Comparison of ENCODE assay signal across 9 mouse cellular contexts in genomic region chr7:70366808-70367095, GRCm38 (mm10). TPM values are rescaled to one million over a fixed set of nuclear protein-coding genes. Genes with fewer than 3 reads are reported as not detected.
A peak's percentile ranks its signal among the peaks of the same experiment; 100 is the strongest.
DNase-seq lines count a peak whose midpoint lies in the region; ATAC-seq and TF ChIP-seq lines count a peak whose summit lies in the region.
"Had no signal": no experiment of that assay in that cellular context is flagged by ENCODE, and none has a peak within 500 bp of the region (broad histone marks: within the 10 kb centered on the region; RNA-seq: fewer than 3 reads in every experiment).

No protein-coding gene starts in this region.

- peak overlapping the region; percentile 69 for H3K4me2 ChIP-seq in lung, embryonic 14.5 days
- peak overlapping the region; percentile 15 for H3K4me2 ChIP-seq in forebrain, embryonic 16.5 days (ENCODE audit: low read length)
- peak overlapping the region; percentile 72 for H3K4me2 ChIP-seq in limb, embryonic 12.5 days
- peak overlapping the region; percentile 49 for H3K4me2 ChIP-seq in neural tube, embryonic 14.5 days (ENCODE audit: low read depth, low read length)

- no peak for ATAC-seq in lung, embryonic 14.5 days (ENCODE audit: insufficient read depth)
- ATAC-seq in forebrain, embryonic 16.5 days: no peak
- no peak for ATAC-seq in limb, embryonic 12.5 days (ENCODE audit: insufficient number of reproducible peaks, insufficient read depth, low FRiP score, low TSS enrichment, low read depth)
- ATAC-seq in neural tube, embryonic 14.5 days (ENCODE audit: low read depth): no peak
- no peak for ATAC-seq in cerebellum, adult (ENCODE audit: insufficient number of reproducible peaks, low FRiP score, low TSS enrichment)

- no peak for TF ChIP-seq CTCF in lung, embryonic 14.5 days (IDR thresholded peaks at IDR 0.05; ENCODE audit: low read depth)

- no peaks in the 10 kb centered on the region for H3K36me3 ChIP-seq in lung, embryonic 14.5 days (ENCODE audit: insufficient read depth)
- no peaks in the 10 kb centered on the region for H3K36me3 ChIP-seq in forebrain, embryonic 16.5 days (ENCODE audit: control insufficient read depth, insufficient read depth)
- H3K36me3 ChIP-seq in limb, embryonic 12.5 days: no peaks in the 10 kb centered on the region
- H3K36me3 ChIP-seq in neural tube, embryonic 14.5 days (ENCODE audit: control insufficient read depth, insufficient read depth, low read length): no peaks in the 10 kb centered on the region

- H3K27me3 ChIP-seq in lung, embryonic 14.5 days (ENCODE audit: insufficient read depth, low read length): no peaks in the 10 kb centered on the region
- H3K27me3 ChIP-seq in forebrain, embryonic 16.5 days (replicated peaks; ENCODE audit: control insufficient read depth, insufficient read depth, low read length): peaks cover 55% of the 10 kb centered on the region
- peaks cover 68% of the 10 kb centered on the region for H3K27me3 ChIP-seq in limb, embryonic 12.5 days
- H3K27me3 ChIP-seq in neural tube, embryonic 14.5 days (ENCODE audit: control insufficient read depth, insufficient read depth, low read length): peaks cover 22% of the 10 kb centered on the region

- WGBS in lung, embryonic 14.5 days: 0% methylated on average over 1 of the region's 1 CpGs
- WGBS in forebrain, embryonic 16.5 days: 7% methylated on average over 1 of the region's 1 CpGs
- WGBS in limb, embryonic 12.5 days: 5% methylated on average over 1 of the region's 1 CpGs
- WGBS in neural tube, embryonic 14.5 days: 0% methylated on average over 1 of the region's 1 CpGs

- peak overlapping the region; percentile 96 for H3K4me3 ChIP-seq in lung, embryonic 14.5 days (ENCODE audit: low read depth, low read length)
- H3K4me3 ChIP-seq in forebrain, embryonic 16.5 days (replicated peaks; ENCODE audit: low read length): peak overlapping the region; percentile 46
- H3K4me3 ChIP-seq in limb, embryonic 12.5 days (replicated peaks): peak overlapping the region; percentile 52
- H3K4me3 ChIP-seq in neural tube, embryonic 14.5 days (ENCODE audit: low read depth, low read length): peak overlapping the region; percentile 45

- peak overlapping the region; percentile 99 for H3K27ac ChIP-seq in lung, embryonic 14.5 days (ENCODE audit: low read depth)
- peak overlapping the region; percentile 87; the same call in 1 of the 2 replicates for H3K27ac ChIP-seq in forebrain, embryonic 16.5 days (ENCODE audit: low read length)
- H3K27ac ChIP-seq in limb, embryonic 12.5 days: peak overlapping the region; percentile 91; the same call in 1 of the 2 replicates
- H3K27ac ChIP-seq in neural tube, embryonic 14.5 days (ENCODE audit: low read depth, low read length): peak overlapping the region; percentile 82; the same call in 1 of the 2 replicates

- H3K4me1 ChIP-seq in lung, embryonic 14.5 days (ENCODE audit: insufficient read depth): peaks cover 20% of the 10 kb centered on the region
- peaks cover 12% of the 10 kb centered on the region for H3K4me1 ChIP-seq in forebrain, embryonic 16.5 days (replicated peaks; ENCODE audit: control insufficient read depth, insufficient read depth, low read length)
- peaks cover 45% of the 10 kb centered on the region for H3K4me1 ChIP-seq in limb, embryonic 12.5 days (replicated peaks)
- peaks cover 3% of the 10 kb centered on the region; the same call in 1 of the 2 replicates for H3K4me1 ChIP-seq in neural tube, embryonic 14.5 days (ENCODE audit: control insufficient read depth, insufficient read depth, low read length)

- intact Hi-C loops in left cerebral cortex, postnatal 25 days (cut with DNase I): loop anchor here (10.0 kb wide), 2 partner anchors 1392 to 1778 kb away; no protein-coding TSS in a partner anchor

- peak overlapping the region; percentile 95 for H3K9ac ChIP-seq in lung, embryonic 14.5 days
- H3K9ac ChIP-seq in forebrain, embryonic 16.5 days (replicated peaks; ENCODE audit: low read depth, low read length): peak overlapping the region; percentile 64
- no peak overlapping the region for H3K9ac ChIP-seq in limb, embryonic 12.5 days (replicated peaks)
- H3K9ac ChIP-seq in neural tube, embryonic 14.5 days (replicated peaks; ENCODE audit: low read depth, low read length): peak overlapping the region; percentile 77

- no peaks in the 10 kb centered on the region for H3K9me3 ChIP-seq in lung, embryonic 14.5 days (ENCODE audit: low read depth, low read length)
- H3K9me3 ChIP-seq in forebrain, embryonic 16.5 days (ENCODE audit: control insufficient read depth, low read length): no peaks in the 10 kb centered on the region
- H3K9me3 ChIP-seq in limb, embryonic 12.5 days: no peaks in the 10 kb centered on the region
- H3K9me3 ChIP-seq in neural tube, embryonic 14.5 days (ENCODE audit: control insufficient read depth, low read length): no peaks in the 10 kb centered on the region

- no peak for DNase-seq in lung, embryonic 14.5 days
- DNase-seq in lung, postnatal 36 days: no peak
- no peak for DNase-seq in left cerebral cortex, postnatal 25 days (ENCODE audit: low spot score in 2 of 2)
- no peak for DNase-seq in layer of hippocampus, postnatal 10 days (ENCODE audit: low spot score in 2 of 2)
- DNase-seq: cerebellum, adult 9-10 months had no signal

RNA-seq across cellular contexts. Expression of gene Nr2f2, which starts 0.2 kb away (rescaled TPM):
- 142 and 146 TPM in 2 replicates for polyA plus RNA-seq in lung, embryonic 14.5 days (2014; fragmentation: Nextera tagmentation; extraction: Ambion mirVana)
- polyA plus RNA-seq in forebrain, embryonic 16.5 days (2015; fragmentation: Nextera tagmentation; extraction: Ambion mirVana): 88.4 and 90.6 TPM in 2 replicates
- polyA plus RNA-seq in limb, embryonic 12.5 days (2016; fragmentation: Nextera tagmentation; extraction: Ambion mirVana): 71.8 and 76.9 TPM in 2 replicates
- polyA plus RNA-seq in neural tube, embryonic 14.5 days (2014; fragmentation: Nextera tagmentation; extraction: Ambion mirVana): 72.9 and 89.2 TPM in 2 replicates
- total RNA-seq in left cerebral cortex, postnatal 25 days (2021): 10 to 100 TPM; 34.2 to 38.4 TPM
- 10 to 100 TPM; 59.5 to 66.7 TPM for total RNA-seq in layer of hippocampus, postnatal 10 days (2021)

Comparison
In these comparisons a context has a peak if more than half of its experiments do, and no peak if none do; other contexts are left out.
1. H3K4me2 ChIP-seq: peak in every context shown above with its lines; median percentile 72 in limb, embryonic 12.5 days; 69 in lung, embryonic 14.5 days; 49 in neural tube, embryonic 14.5 days; 15 in forebrain, embryonic 16.5 days.
2. H3K4me3 ChIP-seq: peak in every context shown above with its lines; median percentile 96 in lung, embryonic 14.5 days; 52 in limb, embryonic 12.5 days; 46 in forebrain, embryonic 16.5 days; 45 in neural tube, embryonic 14.5 days.